Mouse (Mus musculus) midbrain, embryonic 15.5 days (tissue): ENCODE results near the gene Sval1. TPM values are rescaled to one million over a fixed set of nuclear protein-coding genes. Genes with fewer than 3 reads are reported as not detected.

Source experiments
- ATAC-seq: fragments of 200-750 bp; cut with Nextera tagmentation; replicated peaks from 2 replicates; pipeline ENCODE4 v1.8.0; 2017; ENCODE audit warnings: moderate TSS enrichment
- H3K27ac ChIP-seq: fragments of 300-500 bp; sonication (generic); 2 replicates; pipeline ENCODE4 v1.5.1; 2015; ENCODE audit warnings: mild to moderate bottlenecking, inconsistent platforms
- H3K27me3 ChIP-seq: fragments of 300-500 bp; sonication (generic); replicated peaks from 2 replicates; pipeline ENCODE4 v1.6.1; 2015; ENCODE audit warnings: inconsistent platforms
- H3K36me3 ChIP-seq: fragments of 300-500 bp; sonication (generic); replicated peaks from 2 replicates; pipeline ENCODE4 v1.6.1; 2015; ENCODE audit warnings: inconsistent platforms
- H3K4me1 ChIP-seq: fragments of 300-500 bp; sonication (generic); 2 replicates; pipeline ENCODE4 v1.6.1; 2015; ENCODE audit warnings: inconsistent platforms
- H3K4me2 ChIP-seq: fragments of 300-500 bp; sonication (generic); 2 replicates; pipeline ENCODE4 v1.6.1; 2015; ENCODE audit warnings: inconsistent platforms, mild to moderate bottlenecking, moderate library complexity
- H3K4me3 ChIP-seq: fragments of 300-500 bp; sonication (generic); 2 replicates; pipeline ENCODE4 v1.5.1; 2015; ENCODE audit warnings: mild to moderate bottlenecking, inconsistent platforms
- H3K9ac ChIP-seq: fragments of 300-500 bp; sonication (generic); 2 replicates; pipeline ENCODE4 v1.6.1; 2015; ENCODE audit warnings: mild to moderate bottlenecking, inconsistent platforms
- H3K9me3 ChIP-seq: fragments of 300-500 bp; sonication (generic); 2 replicates; pipeline ENCODE4 v1.6.1; 2016; ENCODE audit warnings: inconsistent platforms
- WGBS: fragments of 180-500 bp; shearing (Covaris S2); methylation state at CpG from one replicate; pipeline ENCODE4 v1.1.7; 2015; ENCODE audit warnings: mixed read lengths; 5-methylcytosine and 5-hydroxymethylcytosine counted together
- polyA plus RNA-seq: library from polyadenylated mRNA; unstranded; fragments of >200 nt; fragmentation: Nextera tagmentation; extraction: Ambion mirVana; gene quantifications from 2 replicates; pipeline ENCODE4 v1.2.1, GENCODE M21; 2015

The Sval1 gene
- not detected in 2 replicates for polyA plus RNA-seq

DNA sequence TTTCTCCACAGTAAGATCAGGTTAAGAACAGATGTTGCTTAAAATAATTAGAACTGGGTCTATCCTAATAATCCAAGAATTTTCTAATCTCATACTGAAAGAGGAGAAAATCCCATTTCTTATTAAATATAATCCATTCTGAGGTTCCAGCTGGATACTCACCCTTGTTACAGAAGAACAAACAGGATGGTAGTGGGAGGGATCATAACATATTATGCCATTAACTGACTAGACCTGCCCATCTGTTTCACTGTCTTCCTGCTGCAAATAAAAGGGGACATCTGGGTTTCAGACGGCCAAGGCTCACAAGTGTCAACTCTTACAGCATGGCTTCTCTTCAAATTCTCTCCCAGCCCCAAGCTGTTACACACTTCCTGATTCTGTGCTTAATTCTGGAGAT lies at the start of gene Sval1:
Gene Sval1, plus strand, starts transcription at position 301 of the 400 bp plus-strand sequence.
- no peak for ATAC-seq
- Histone ChIP-seq H3K9me3 (no peaks in the 10 kb centered on the region), H3K4me2 (no peak within 1 kb of the TSS), H3K27me3 (no peaks in the 10 kb centered on the region), H3K4me3 (no peak within 1 kb of the TSS), H3K36me3 (no peaks in the 10 kb centered on the region), H3K27ac (no peak within 1 kb of the TSS), H3K9ac (no peak within 1 kb of the TSS), H3K4me1 (no peaks in the 10 kb centered on the region)
- WGBS = 74% methylated on average over 1 of the region's 1 CpGs

DNA sequence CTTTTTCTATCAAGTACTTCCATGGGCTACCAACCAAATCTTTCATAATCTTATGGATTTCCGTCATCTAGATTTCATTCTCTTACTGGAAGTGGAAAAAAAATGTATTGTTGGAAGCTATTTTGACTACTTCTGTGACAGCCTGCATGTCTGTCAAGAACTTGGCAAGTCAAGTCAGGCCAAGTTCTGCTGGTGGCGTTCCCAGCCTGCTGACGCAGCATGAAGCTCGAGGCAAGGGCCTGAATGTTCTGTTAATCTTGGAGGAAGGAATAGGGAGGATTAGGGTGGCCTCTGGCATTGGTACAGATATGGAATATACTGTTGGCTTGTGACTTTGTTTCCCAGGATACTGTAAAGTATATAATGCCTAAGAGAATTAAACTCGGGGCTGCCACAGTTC lies 39.8 kb upstream of the Sval1 start:
- no peak overlapping the region for H3K27ac ChIP-seq
- H3K27me3 ChIP-seq = no peaks in the 10 kb centered on the region
- WGBS = 84% methylated on average over 5 of the region's 5 CpGs
- H3K4me2 ChIP-seq = no peak overlapping the region
- H3K4me3 ChIP-seq = no peak overlapping the region
- H3K36me3 ChIP-seq = no peaks in the 10 kb centered on the region
- H3K4me1 ChIP-seq = no peaks in the 10 kb centered on the region
- no peak overlapping the region for H3K9ac ChIP-seq
- H3K9me3 ChIP-seq = no peaks in the 10 kb centered on the region
- no peak for ATAC-seq

DNA sequence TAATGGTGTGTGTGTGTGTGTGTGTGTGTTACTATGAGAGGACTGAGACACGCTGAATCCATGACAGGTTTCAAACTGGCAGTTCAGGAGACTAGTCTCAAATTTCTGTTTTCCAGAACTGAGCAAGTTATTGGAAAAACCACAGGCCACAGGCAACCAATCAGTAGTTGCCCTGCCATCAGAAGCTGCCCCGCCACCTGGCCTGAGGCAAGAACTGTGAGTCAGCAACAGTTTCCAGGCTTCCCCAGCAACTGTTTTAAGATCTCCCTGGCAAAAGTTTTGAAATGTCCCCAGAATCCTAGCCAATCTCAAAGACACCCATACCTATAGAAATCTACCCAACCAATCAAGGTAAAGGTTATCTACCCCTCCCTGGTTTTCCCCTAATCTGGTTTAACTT lies 36.5 kb upstream of the Sval1 start:
- 93% methylated on average over 2 of the region's 2 CpGs for WGBS
- Histone ChIP-seq H3K4me1 (no peaks in the 10 kb centered on the region), H3K27me3 (no peaks in the 10 kb centered on the region), H3K4me2 (no peak overlapping the region), H3K4me3 (no peak overlapping the region), H3K36me3 (no peaks in the 10 kb centered on the region), H3K27ac (no peak overlapping the region), H3K9ac (no peak overlapping the region), H3K9me3 (no peaks in the 10 kb centered on the region)
- no peak for ATAC-seq

DNA sequence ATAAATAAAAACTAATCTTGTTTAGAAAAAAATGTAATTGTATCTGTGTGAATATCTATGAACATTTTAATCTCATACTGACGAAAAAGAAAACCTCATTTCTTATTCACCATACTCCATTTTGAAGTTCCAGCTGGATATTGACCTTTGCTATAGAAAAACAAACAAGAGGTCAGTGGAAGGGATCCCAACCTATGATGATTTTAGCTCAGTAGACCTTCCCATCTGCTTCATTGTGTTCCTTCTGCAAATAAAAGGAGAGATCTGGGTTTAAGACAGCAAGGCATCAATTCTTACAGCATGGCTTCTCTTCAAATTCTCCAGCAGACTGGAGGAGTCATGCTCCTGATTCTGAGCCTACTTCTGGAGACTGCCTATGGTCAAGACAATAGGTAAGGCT lies 16.4 kb downstream of the Sval1 start, which contains the start of gene Sval3:
Gene Sval3, plus strand, starts transcription at position 301 of the 400 bp plus-strand sequence.
- Histone ChIP-seq H3K4me1 (no peaks in the 10 kb centered on the region), H3K27ac (no peak within 1 kb of the TSS), H3K4me3 (no peak within 1 kb of the TSS), H3K36me3 (no peaks in the 10 kb centered on the region), H3K4me2 (no peak within 1 kb of the TSS), H3K27me3 (no peaks in the 10 kb centered on the region), H3K9me3 (no peaks in the 10 kb centered on the region), H3K9ac (no peak within 1 kb of the TSS)
- ATAC-seq = no peak
- 62% methylated on average over 1 of the region's 1 CpGs for WGBS

Other genes starting within 250 kb of the Sval1 start
- 0.21 and 0.75 TPM in 2 replicates for gene Kel, start 247.3 kb upstream of the Sval1 start, polyA plus RNA-seq
- not detected in 2 replicates for gene Olfr459, start 176.5 kb upstream of the Sval1 start, polyA plus RNA-seq
- gene Pip, start 104.1 kb upstream of the Sval1 start, polyA plus RNA-seq = not detected in 2 replicates
- not detected in 2 replicates for gene Sval2, start 98.6 kb upstream of the Sval1 start, polyA plus RNA-seq
- not detected in 2 replicates for gene Sval3, start 16.5 kb downstream of the Sval1 start, polyA plus RNA-seq
- not detected in 2 replicates for gene Sva, start 86.8 kb downstream of the Sval1 start, polyA plus RNA-seq
- gene Tas2r139, start 189.3 kb downstream of the Sval1 start, polyA plus RNA-seq = not detected in 2 replicates